Mouse (Mus musculus): ENCODE results near the gene Hmx1. TPM values are rescaled to one million over a fixed set of nuclear protein-coding genes. Genes with fewer than 3 reads are reported as not detected.

The Hmx1 gene
- polyA plus RNA-seq, 1 experiment from 2014 or later, result 12.3 TPM

DNA sequence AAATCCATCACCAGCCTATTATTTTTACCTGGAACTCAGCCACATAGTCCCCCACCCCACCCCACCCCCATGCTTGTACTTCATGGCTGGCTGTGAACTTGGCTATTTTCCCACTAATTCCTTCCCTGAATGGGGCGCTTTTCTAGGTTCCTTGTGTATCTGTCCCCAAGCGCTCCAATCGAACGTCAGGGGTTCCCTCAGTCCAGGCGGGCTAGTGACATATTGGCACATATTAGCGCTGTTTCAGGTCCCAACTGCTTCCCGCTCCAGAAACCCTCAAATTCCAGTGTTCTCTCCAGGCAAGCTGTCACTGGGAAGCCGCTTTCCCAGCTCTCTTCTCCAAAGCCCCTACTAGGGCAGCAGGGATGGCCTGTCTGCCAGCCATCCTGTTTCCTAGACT lies 12.3 kb downstream of the Hmx1 start:
- WGBS, result 1% methylated on average over 8 of the region's 8 CpGs
- no peak for ATAC-seq (ENCODE audit: low read depth)
- H3K27me3 ChIP-seq, result peaks cover 99% of the 10 kb centered on the region

DNA sequence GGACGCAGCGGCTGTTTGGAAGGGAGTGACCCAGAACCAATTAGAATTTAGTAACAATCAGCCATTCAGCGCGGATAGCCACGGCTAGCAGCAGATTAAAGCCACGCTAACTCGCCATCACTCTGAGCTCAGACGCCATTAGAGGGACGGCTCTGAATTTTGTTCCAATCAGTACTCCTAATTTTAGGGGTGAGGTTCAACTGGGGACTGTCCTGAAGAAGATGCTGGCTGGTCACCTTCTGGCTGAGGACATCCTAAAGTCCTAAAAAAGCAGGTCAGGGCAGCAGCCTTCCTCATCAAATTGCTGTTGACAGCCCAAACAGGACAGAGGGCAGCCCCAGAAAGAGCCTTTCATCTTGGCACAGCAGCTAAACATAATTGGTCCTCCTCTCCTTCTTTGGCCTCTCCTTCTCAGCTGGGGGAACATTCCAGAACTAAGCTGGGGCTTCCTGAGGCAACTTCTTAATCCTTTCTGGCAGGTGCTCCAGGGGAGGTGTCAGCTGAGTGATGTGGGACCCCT lies 18.6 kb downstream of the Hmx1 start:
- ATAC-seq (ENCODE audit: low read depth), result no peak
- 71% methylated on average over 9 of the region's 9 CpGs for WGBS
- peaks cover 88% of the 10 kb centered on the region for H3K27me3 ChIP-seq

More for the DNA sequence above, 12.3 kb downstream of the Hmx1 start:
- H3K4me2 ChIP-seq, result no peak overlapping the region
- no peaks in the 10 kb centered on the region for H3K36me3 ChIP-seq
- no peak overlapping the region for H3K9ac ChIP-seq
- no peak overlapping the region for H3K27ac ChIP-seq (replicated peaks)
- H3K4me3 ChIP-seq, result no peak overlapping the region
- peaks cover 16% of the 10 kb centered on the region; the same call in 1 of the 2 replicates for H3K4me1 ChIP-seq (replicated peaks)
- H3K9me3 ChIP-seq, result no peaks in the 10 kb centered on the region

GRCm38 (mm10) chr5:35411028-35411427 lies 22.1 kb downstream of the Hmx1 start:
- no peak for ATAC-seq (ENCODE audit: low read depth)
- peaks cover 75% of the 10 kb centered on the region for H3K27me3 ChIP-seq

More for the DNA sequence above, 18.6 kb downstream of the Hmx1 start:
- Histone ChIP-seq H3K9me3 (no peaks in the 10 kb centered on the region), H3K4me3 (no peak overlapping the region), H3K4me2 (no peak overlapping the region), H3K4me1 (replicated peaks) (no peaks in the 10 kb centered on the region), H3K27ac (replicated peaks) (no peak overlapping the region), H3K36me3 (no peaks in the 10 kb centered on the region), H3K9ac (no peak overlapping the region)

GRCm38 (mm10) chr5:35412833-35413232 lies 23.9 kb downstream of the Hmx1 start:
- no peaks in the 10 kb centered on the region for H3K36me3 ChIP-seq
- no peaks in the 10 kb centered on the region for H3K9me3 ChIP-seq
- no peak overlapping the region for H3K27ac ChIP-seq (replicated peaks)
- H3K4me3 ChIP-seq, result no peak overlapping the region
- H3K4me1 ChIP-seq (replicated peaks), result no peaks in the 10 kb centered on the region
- peaks cover 64% of the 10 kb centered on the region for H3K27me3 ChIP-seq
- H3K9ac ChIP-seq, result no peak overlapping the region
- ATAC-seq (ENCODE audit: low read depth), result no peak
- no peak overlapping the region for H3K4me2 ChIP-seq
- 47% methylated on average over 12 of the region's 12 CpGs for WGBS

More at GRCm38 (mm10) chr5:35411028-35411427, 22.1 kb downstream of the Hmx1 start:
- no peak overlapping the region for H3K9ac ChIP-seq
- H3K27ac ChIP-seq (replicated peaks), result no peak overlapping the region
- H3K9me3 ChIP-seq, result no peaks in the 10 kb centered on the region
- H3K4me3 ChIP-seq, result no peak overlapping the region
- H3K36me3 ChIP-seq, result no peaks in the 10 kb centered on the region
- H3K4me1 ChIP-seq (replicated peaks), result no peaks in the 10 kb centered on the region
- no peak overlapping the region for H3K4me2 ChIP-seq
- WGBS, result 57% methylated on average over 10 of the region's 10 CpGs

- Histone ChIP-seq H3K27ac (replicated peaks) (no peak overlapping the region), H3K9ac (no peak overlapping the region), H3K4me1 (replicated peaks) (no peaks in the 10 kb centered on the region), H3K4me2 (no peak overlapping the region), H3K4me3 (no peak overlapping the region), H3K36me3 (no peaks in the 10 kb centered on the region), H3K9me3 (no peaks in the 10 kb centered on the region), H3K27me3 (peaks cover 38% of the 10 kb centered on the region)
- ATAC-seq (ENCODE audit: low read depth), result no peak
- 29% methylated on average over 7 of the region's 7 CpGs for WGBS
Measured at GRCm38 (mm10) chr5:35417707-35418106, 28.8 kb downstream of the Hmx1 start.

DNA sequence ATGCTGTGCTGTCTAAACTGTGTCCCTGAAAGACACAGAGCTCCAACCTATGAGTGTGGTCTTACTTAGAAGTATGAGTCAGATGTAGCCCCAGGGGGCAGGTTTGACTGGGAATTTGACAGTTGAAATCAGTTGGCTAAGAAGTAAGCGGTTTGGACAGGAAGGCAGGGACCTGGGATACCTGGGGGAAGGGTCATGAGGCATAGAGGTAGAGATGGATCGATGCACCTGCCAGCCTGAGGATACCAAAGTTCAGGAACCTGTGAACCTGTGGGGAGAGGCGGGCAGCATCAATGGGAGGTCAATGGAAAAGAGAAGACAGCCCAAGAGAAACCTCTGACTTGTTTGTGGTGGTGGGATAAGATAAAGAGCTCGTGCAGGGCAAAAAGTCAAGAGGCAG lies 32.7 kb downstream of the Hmx1 start:
- no peak overlapping the region for H3K27ac ChIP-seq (replicated peaks)
- H3K4me3 ChIP-seq, result no peak overlapping the region
- H3K9ac ChIP-seq, result no peak overlapping the region
- H3K36me3 ChIP-seq, result no peaks in the 10 kb centered on the region
- H3K4me1 ChIP-seq (replicated peaks), result 0 out of 2 replicates have a peak, but pooled peaks cover 6% of the 10 kb centered on the region
- ATAC-seq (ENCODE audit: low read depth), result no peak
- H3K4me2 ChIP-seq, result no peak overlapping the region
- 78% methylated on average over 4 of the region's 4 CpGs for WGBS
- peaks cover 15% of the 10 kb centered on the region; the same call in 1 of the 2 replicates for H3K27me3 ChIP-seq
- no peaks in the 10 kb centered on the region for H3K9me3 ChIP-seq

GRCm38 (mm10) chr5:35425218-35425617 lies 36.3 kb downstream of the Hmx1 start:
- ATAC-seq (ENCODE audit: low read depth), result no peak

DNA sequence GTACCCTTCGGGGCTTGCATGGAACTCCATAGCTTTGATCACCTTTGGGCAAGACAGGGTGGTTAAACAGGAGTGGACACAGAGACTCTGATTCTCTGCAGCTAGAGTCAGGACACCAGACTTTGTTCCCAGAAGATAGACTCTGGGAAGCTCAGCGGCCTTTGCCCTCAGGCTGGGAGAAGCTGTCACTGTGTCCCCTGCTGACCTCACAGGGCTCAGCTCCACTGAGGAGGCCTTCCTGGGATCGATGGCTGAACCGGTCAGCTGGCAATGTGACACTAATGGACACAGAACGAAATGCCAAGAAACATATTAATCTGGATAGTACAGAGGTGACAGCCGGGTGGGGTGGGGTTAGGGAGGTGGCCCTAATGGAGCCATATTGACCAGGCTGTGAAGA lies 39.0 kb downstream of the Hmx1 start:
- WGBS, result 79% methylated on average over 6 of the region's 6 CpGs
- Histone ChIP-seq H3K9ac (no peak overlapping the region), H3K36me3 (no peaks in the 10 kb centered on the region)

More at GRCm38 (mm10) chr5:35425218-35425617, 36.3 kb downstream of the Hmx1 start:
- WGBS, result 4% methylated on average over 11 of the region's 11 CpGs
- H3K4me1 ChIP-seq (replicated peaks), result 0 out of 2 replicates have a peak, but pooled peaks cover 6% of the 10 kb centered on the region
- no peak overlapping the region for H3K9ac ChIP-seq
- H3K36me3 ChIP-seq, result no peaks in the 10 kb centered on the region
- H3K27me3 ChIP-seq, result peaks cover 23% of the 10 kb centered on the region; the same call in 1 of the 2 replicates
- no peak overlapping the region for H3K4me2 ChIP-seq
- no peak overlapping the region for H3K27ac ChIP-seq (replicated peaks)
- H3K4me3 ChIP-seq, result no peak overlapping the region
- H3K9me3 ChIP-seq, result no peaks in the 10 kb centered on the region

GRCm38 (mm10) chr5:35428421-35428820 lies 39.5 kb downstream of the Hmx1 start:
- H3K9me3 ChIP-seq, result no peaks in the 10 kb centered on the region
- 84% methylated on average over 6 of the region's 6 CpGs for WGBS
- no peaks in the 10 kb centered on the region for H3K36me3 ChIP-seq
- H3K9ac ChIP-seq, result no peak overlapping the region
- H3K4me1 ChIP-seq (replicated peaks), result peaks cover 18% of the 10 kb centered on the region
- H3K27ac ChIP-seq (replicated peaks), result no peak overlapping the region
- H3K27me3 ChIP-seq, result peaks cover 27% of the 10 kb centered on the region; the same call in 1 of the 2 replicates
- ATAC-seq (ENCODE audit: low read depth), result no peak
- no peak overlapping the region for H3K4me2 ChIP-seq
- no peak overlapping the region for H3K4me3 ChIP-seq

More for the DNA sequence above, 39.0 kb downstream of the Hmx1 start:
- Histone ChIP-seq H3K27ac (replicated peaks) (no peak overlapping the region), H3K4me1 (replicated peaks) (peaks cover 18% of the 10 kb centered on the region), H3K4me3 (no peak overlapping the region), H3K4me2 (no peak overlapping the region), H3K27me3 (peaks cover 27% of the 10 kb centered on the region; the same call in 1 of the 2 replicates), H3K9me3 (no peaks in the 10 kb centered on the region)
- no peak for ATAC-seq (ENCODE audit: low read depth)

DNA sequence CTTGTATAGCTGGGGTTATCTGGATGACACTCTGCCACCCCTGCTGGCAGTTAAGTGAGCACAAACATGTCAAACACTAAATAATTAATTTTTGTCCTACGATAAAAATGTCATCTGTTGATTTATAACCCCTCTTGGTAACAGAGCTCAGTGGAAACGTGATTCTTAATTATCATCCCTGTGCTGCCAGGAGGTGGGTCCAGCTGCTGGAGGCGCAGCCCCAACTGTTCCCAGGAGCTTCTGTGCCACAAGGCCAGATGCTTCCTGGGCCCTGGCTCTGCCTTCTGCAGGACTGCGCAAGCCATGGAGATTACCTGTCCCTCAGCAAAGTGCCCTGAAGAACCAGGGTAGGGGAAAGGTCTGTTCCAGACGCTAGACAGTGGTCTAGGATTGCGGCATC lies 43.2 kb downstream of the Hmx1 start:
- WGBS, result 49% methylated on average over 6 of the region's 6 CpGs

DNA sequence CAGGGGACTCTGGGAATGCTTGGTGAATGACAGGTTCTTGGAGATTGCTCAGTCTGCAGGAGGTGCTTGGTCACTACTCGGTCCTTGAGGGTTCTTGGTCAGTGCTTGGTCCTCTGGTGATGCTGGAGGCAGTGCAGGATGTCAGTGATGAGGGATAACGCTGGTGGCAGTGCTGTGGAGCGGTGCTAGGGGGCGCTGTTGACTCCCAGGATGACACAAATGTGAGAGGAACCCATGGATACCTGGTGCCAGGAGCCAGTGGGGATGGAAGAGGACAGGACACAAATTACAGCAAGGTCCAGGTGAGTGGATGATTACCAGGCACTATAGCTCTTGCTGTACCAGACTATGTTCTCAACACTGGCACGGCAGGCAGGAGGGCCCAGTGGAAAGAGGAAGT lies 45.1 kb downstream of the Hmx1 start:
- Histone ChIP-seq H3K9ac (no peak overlapping the region), H3K9me3 (no peaks in the 10 kb centered on the region), H3K36me3 (no peaks in the 10 kb centered on the region), H3K4me3 (no peak overlapping the region), H3K4me1 (replicated peaks) (peaks cover 27% of the 10 kb centered on the region), H3K27me3 (peaks cover 13% of the 10 kb centered on the region; the same call in 1 of the 2 replicates), H3K27ac (replicated peaks) (no peak overlapping the region), H3K4me2 (no peak overlapping the region)
- no peak for ATAC-seq (ENCODE audit: low read depth)
- WGBS, result 52% methylated on average over 5 of the region's 5 CpGs

More for the DNA sequence above, 43.2 kb downstream of the Hmx1 start:
- Histone ChIP-seq H3K9ac (no peak overlapping the region), H3K4me3 (no peak overlapping the region), H3K27ac (replicated peaks) (peak overlapping the region; percentile 40; the same call in 1 of the 2 replicates), H3K9me3 (no peaks in the 10 kb centered on the region), H3K4me1 (replicated peaks) (peaks cover 27% of the 10 kb centered on the region), H3K36me3 (no peaks in the 10 kb centered on the region), H3K27me3 (peaks cover 22% of the 10 kb centered on the region; the same call in 1 of the 2 replicates), H3K4me2 (no peak overlapping the region)
- 0 out of 2 replicates have a peak, but pooled peaks have one; percentile 45 for ATAC-seq (ENCODE audit: low read depth)

DNA sequence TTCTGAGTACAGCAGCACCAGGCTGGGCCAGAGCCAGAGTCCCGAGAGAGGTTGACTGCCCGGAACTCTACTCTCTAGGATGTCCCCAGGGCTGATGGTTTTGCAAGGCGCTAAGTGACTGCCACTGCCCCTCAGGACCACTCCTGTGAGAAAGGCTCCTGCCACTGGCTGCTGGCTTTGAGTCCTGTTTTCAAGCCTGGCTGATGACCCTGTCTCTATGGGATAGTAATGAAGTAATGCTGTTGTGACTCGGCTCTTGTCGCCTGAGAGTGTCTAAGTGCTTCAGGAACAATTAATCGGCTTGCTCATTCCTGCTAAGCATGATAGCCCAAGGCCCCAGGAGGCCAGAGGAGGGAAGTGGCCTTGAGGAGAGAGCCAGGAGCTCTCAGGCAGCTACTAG lies 45.8 kb downstream of the Hmx1 start:
- Histone ChIP-seq H3K9ac (no peak overlapping the region), H3K27ac (replicated peaks) (no peak overlapping the region), H3K36me3 (no peaks in the 10 kb centered on the region), H3K27me3 (0 out of 2 replicates have a peak, but pooled peaks cover 7% of the 10 kb centered on the region), H3K4me3 (no peak overlapping the region), H3K4me1 (replicated peaks) (peaks cover 27% of the 10 kb centered on the region), H3K9me3 (no peaks in the 10 kb centered on the region), H3K4me2 (no peak overlapping the region)
- 36% methylated on average over 6 of the region's 6 CpGs for WGBS
- peak; percentile 49 for ATAC-seq (ENCODE audit: low read depth)

- Histone ChIP-seq H3K36me3 (no peaks in the 10 kb centered on the region), H3K9me3 (no peaks in the 10 kb centered on the region), H3K27ac (replicated peaks) (no peak overlapping the region), H3K27me3 (no peaks in the 10 kb centered on the region), H3K4me1 (replicated peaks) (peaks cover 23% of the 10 kb centered on the region), H3K9ac (no peak overlapping the region), H3K4me2 (no peak overlapping the region), H3K4me3 (no peak overlapping the region)
- ATAC-seq (ENCODE audit: low read depth), result no peak
- 81% methylated on average over 6 of the region's 6 CpGs for WGBS
Measured at GRCm38 (mm10) chr5:35438805-35439204, 49.9 kb downstream of the Hmx1 start.
